Mouse (Mus musculus) liver, embryonic 15.5 days (tissue): Measurements from ENCODE around the gene Sap18b. TPM values are rescaled to one million over a fixed set of nuclear protein-coding genes. Genes with fewer than 3 reads are reported as not detected.

ENCODE experiments used
- polyA plus RNA-seq: library from polyadenylated mRNA; unstranded; fragments of >200 nt; fragmentation: Nextera tagmentation; extraction: Ambion mirVana; gene quantifications from 2 replicates; pipeline ENCODE4 v1.2.1, GENCODE M21; 2015

Sap18b gene
- polyA plus RNA-seq, 1 experiment from 2014 or later: 202 TPM

Other genes with a start within 250 kb of the Sap18b start
- not detected in 2 replicates for gene Prss54, start 249.0 kb upstream of the Sap18b start, polyA plus RNA-seq
- gene Gins3, start 191.9 kb upstream of the Sap18b start, polyA plus RNA-seq: 8.9 and 9.2 TPM in 2 replicates
- 0.98 and 1.1 TPM in 2 replicates for gene Ndrg4, start 148.4 kb upstream of the Sap18b start, polyA plus RNA-seq
- 16.5 and 18.5 TPM in 2 replicates for gene Setd6, start 109.5 kb upstream of the Sap18b start, polyA plus RNA-seq
- 27.4 TPM in 2 replicates for gene Cnot1, start 17.9 kb upstream of the Sap18b start, polyA plus RNA-seq
- gene Slc38a7, start 28.2 kb downstream of the Sap18b start, polyA plus RNA-seq: 8.0 and 8.2 TPM in 2 replicates
- 223 and 238 TPM in 2 replicates for gene Got2, start 63.2 kb downstream of the Sap18b start, polyA plus RNA-seq